Mouse (Mus musculus): ENCODE measurements around the gene Wdr43.

DNA sequence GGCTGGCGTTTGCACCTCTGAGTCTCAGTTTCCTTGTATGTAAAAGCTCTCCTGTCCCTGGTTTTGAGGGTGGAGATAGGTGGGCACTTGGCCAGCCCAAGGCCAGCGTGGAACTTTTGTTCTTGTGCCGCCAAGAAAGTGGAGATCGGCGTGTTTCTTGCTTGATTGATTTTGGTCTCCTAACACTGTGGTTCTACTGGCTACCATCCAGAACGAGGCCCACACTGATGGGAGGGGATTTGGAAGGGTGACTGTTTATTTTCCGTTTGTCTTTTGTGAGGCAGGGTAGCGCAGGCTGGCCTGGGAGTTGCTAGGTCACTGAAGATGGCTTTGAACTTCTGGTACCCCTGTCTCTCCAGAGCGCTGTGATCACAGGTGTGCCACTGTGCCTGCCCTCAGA, 58.2 kb downstream of the Wdr43 start:
- TF ChIP-seq CTCF (IDR thresholded peaks at IDR 0.05; ENCODE audit: control insufficient read depth, insufficient read depth, insufficient read length) (no peak), MYOD1 (IDR thresholded peaks at IDR 0.05; ENCODE audit: control insufficient read depth, insufficient read length, low read depth) (no peak), USF1 (IDR thresholded peaks at IDR 0.05; ENCODE audit: low read depth) (no peak), MAX (IDR thresholded peaks at IDR 0.05) (no peak), CEBPB (IDR thresholded peaks at IDR 0.05; ENCODE audit: low read depth) (no peak)

All from C2C12 (cell line).